Mouse (Mus musculus) gastrocnemius, postnatal 14 days (tissue): ENCODE measurements around the gene Plekho1. TPM values are rescaled to one million over a fixed set of nuclear protein-coding genes. Genes with fewer than 3 reads are reported as not detected.
"Not testable (repeated sequence)": the region's sequence is repeated elsewhere in the genome, so short reads cannot be mapped to it uniquely, and the experiment has no call there.

ENCODE experiments used
- DNase-seq: peaks from one replicate; pipeline ENCODE4 v3.0.0; 2021; ENCODE audit warnings: mixed read lengths
- intact Hi-C: fragments of 180-260 bp; cut with DNase I; formaldehyde crosslinking; loops from one replicate; pipeline ENCODE4 v1.15.1; 2025; ENCODE audit warnings: low total_unique reads
- total RNA-seq, 2 experiments: library from RNA; stranded (reverse); gene quantifications; 2 replicates each; pipeline ENCODE4 v1.2.3; 2021

The Plekho1 gene
- total RNA-seq, 2 experiments from 2014 or later, result 30.0 to 50.8 TPM

GRCm38 (mm10) chr3:95986984-95987383 is 8.8 kb downstream of the Plekho1 start:
- DNase-seq, result no peak
- intact Hi-C loops, result no loop called here

DNA sequence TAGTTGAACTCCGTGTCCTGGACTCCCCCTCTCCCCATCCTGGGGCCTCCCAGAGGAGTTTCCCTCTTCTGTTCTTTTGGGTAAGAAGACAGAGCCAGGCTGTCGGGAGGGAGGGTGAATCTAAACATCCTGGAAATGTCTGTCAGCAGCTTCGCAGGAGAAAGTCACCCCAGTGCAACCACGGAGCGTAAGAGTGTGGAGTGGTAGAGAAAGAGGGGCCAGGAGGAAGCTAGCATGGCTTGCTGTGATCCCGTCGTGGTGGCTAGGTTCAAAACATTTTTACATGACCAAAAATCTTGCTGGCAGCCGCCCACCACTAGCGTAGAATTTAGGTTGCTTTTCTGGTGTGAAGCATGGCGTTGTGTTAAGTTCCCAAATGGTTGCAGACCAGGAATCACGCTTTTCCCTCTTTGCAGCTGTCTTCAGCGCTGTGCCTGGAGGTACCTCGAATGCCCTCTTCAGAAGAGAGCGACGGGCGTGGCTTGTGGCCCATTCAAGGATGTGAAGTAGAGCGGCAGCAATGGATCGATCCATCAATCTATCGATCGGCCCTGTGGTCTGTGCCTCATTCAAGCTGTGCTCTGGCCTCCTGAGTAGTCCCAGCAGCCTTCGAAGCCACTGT is 9.7 kb downstream of the Plekho1 start:
- intact Hi-C loops, result no loop called here
- DNase-seq, result peak; percentile 81

DNA sequence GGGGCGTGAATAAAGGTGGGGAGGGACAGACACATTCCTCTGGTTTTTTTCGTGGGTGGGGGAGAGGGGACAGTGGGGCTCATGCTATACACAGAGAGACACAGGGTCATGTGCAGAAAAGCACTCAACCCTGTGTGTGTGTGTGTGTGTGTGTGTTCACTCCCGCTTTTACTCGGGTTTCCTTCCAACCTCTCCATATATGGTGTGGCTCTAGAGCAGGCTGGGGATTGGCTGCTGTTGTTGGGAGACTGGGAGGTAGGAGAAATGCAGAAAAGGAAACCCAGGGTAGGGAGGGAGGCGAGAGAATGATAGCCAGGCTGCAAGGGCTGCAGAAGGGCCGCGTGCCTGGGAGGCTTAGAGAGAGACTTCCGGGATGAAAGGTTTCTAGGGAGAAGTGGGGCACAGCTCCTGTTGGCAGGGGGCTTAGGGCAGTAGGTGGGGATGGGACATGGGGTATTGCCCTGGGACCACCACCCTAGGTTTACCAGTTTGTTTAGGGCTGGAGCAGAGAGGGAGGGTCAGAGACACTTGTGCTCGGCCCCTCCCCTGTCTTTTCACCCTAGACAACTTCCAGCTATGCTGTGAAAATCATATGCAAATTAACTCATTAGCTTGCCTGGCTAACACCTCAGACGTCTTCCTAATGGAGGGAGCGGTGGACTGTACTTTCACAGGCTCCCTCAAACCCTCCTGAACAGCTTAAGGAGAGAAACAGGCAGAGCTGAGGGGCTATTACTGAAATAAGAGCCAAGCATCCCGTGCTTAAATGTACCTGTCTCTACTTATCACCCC is 10.4 kb downstream of the Plekho1 start:
- intact Hi-C loops, result no loop called here
- peak; percentile 72 for DNase-seq

GRCm38 (mm10) chr3:95982129-95982528 is 13.7 kb downstream of the Plekho1 start:
- no peak for DNase-seq
- intact Hi-C loops, result no loop called here

- intact Hi-C loops, result no loop called here
- no peak for DNase-seq
Measured at GRCm38 (mm10) chr3:95980276-95980970, 15.4 kb downstream of the Plekho1 start.

DNA sequence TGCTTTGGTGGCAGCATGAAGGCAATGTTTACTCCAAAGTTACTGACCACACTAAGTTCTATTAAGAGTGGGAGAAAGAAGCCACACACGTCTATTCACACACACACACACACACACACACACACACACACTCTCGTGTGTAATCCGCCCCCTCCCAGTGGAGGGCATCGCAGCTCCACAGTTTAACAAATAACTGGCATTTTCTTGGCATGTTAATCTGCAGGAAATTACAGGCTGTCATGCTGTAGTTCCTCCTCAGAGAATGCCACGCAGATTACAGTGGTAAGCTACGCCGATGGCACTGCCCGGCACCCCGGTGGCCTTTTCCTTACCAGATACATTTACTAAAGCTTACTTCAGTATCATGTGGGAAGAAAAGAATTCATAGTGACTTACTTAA is 17.5 kb downstream of the Plekho1 start:
- DNase-seq, result no peak
- intact Hi-C loops, result no loop called here

GRCm38 (mm10) chr3:95977587-95977986 is 18.2 kb downstream of the Plekho1 start:
- DNase-seq, intact Hi-C loops: not testable (repeated sequence)

- intact Hi-C loops, result no loop called here
- DNase-seq, result no peak
Measured at GRCm38 (mm10) chr3:95977079-95977478, 18.7 kb downstream of the Plekho1 start.

GRCm38 (mm10) chr3:95972873-95973634 is 22.7 kb downstream of the Plekho1 start:
- no peak for DNase-seq
- intact Hi-C loops, result loop anchor here (5.0 kb wide), 1 partner anchor 34 kb away; no protein-coding TSS in a partner anchor

- DNase-seq, result no peak
- intact Hi-C loops, result loop anchor here (5.0 kb wide), 1 partner anchor 35 kb away; no protein-coding TSS in a partner anchor
Measured at GRCm38 (mm10) chr3:95972251-95972872, 23.4 kb downstream of the Plekho1 start.

DNA sequence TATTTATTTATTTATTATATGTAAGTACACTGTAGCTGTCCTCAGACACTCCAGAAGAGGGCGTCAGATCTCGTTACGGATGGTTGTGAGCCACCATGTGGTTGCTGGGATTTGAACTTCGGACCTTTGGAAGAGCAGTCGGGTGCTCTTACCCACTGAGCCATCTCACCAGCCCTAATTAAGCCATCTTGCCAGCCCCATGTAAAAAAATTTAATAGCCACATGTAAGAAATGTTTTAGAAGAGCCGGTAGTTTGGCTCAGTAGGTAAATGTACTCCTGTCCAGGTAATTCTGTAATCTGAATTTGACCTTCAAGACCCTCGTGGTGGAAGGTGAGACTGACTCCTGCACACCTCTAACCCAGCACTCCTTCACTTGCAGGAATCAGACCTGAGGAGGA is 25.1 kb downstream of the Plekho1 start:
- DNase-seq, result not testable (repeated sequence)
- intact Hi-C loops, result loop anchor here (5.0 kb wide), 1 partner anchor 37 kb away; no protein-coding TSS in a partner anchor

GRCm38 (mm10) chr3:95969277-95969676 is 26.5 kb downstream of the Plekho1 start:
- no peak for DNase-seq
- intact Hi-C loops, result loop anchor here (10.0 kb wide), 1 partner anchor 186 kb away; no protein-coding TSS in a partner anchor

GRCm38 (mm10) chr3:95965518-95966451 is 30.0 kb downstream of the Plekho1 start:
- no peak for DNase-seq
- intact Hi-C loops, result loop anchor here (2.0 to 10.0 kb wide), 2 partner anchors 87 to 189 kb away; no protein-coding TSS in a partner anchor

DNA sequence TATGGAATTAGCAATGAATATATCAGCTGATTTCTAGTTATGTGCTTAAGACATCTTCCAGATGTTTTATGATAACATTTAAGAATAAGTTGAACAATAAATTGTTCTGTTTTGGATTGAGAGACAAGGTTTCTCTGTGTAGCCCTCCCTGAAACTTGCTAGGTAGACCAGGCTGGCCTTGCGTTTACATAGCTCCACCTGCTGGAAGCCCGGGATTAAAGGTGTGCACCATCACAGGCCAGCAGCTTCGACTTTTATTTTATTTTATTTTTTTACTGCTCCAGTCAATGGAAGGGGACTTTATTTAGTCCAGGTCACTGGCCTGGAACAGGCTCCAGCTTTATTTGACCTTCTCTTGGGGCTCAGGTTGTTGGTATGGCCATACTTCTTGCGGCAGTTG is 32.1 kb downstream of the Plekho1 start:
- no peak for DNase-seq
- intact Hi-C loops, result loop anchor here (2.0 to 10.0 kb wide), 2 partner anchors 89 to 191 kb away; no protein-coding TSS in a partner anchor

GRCm38 (mm10) chr3:95963230-95963629 is 32.6 kb downstream of the Plekho1 start:
- intact Hi-C loops, result loop anchor here (10.0 kb wide), 1 partner anchor 192 kb away; no protein-coding TSS in a partner anchor
- DNase-seq, result no peak

DNA sequence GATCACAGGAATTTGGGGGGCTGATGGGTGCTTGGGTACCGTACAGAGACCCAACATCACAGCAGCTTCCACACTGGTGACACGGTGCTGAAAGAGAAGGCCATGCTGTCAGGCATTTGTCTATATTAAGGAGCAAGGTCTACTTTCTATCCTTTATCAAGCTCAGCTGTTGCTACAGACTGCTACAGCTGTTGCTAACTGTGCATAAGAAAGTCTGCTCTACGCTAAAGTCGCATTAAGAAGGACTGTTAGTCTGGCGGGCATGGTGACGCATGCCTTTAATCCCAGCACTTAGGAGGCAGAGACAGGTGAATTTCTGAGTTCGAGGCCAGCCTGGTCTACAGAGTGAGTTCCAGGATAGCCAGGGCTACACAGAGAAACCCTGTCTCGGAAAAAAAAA is 33.6 kb downstream of the Plekho1 start:
- intact Hi-C loops, result loop anchor here (10.0 kb wide), 1 partner anchor 193 kb away; no protein-coding TSS in a partner anchor
- not testable (repeated sequence) for DNase-seq

GRCm38 (mm10) chr3:95959807-95960206 is 36.0 kb downstream of the Plekho1 start:
- no peak for DNase-seq
- intact Hi-C loops, result loop anchor here (10.0 kb wide), 1 partner anchor 195 kb away; no protein-coding TSS in a partner anchor

- intact Hi-C loops, result no loop called here
- DNase-seq, result no peak
Measured at GRCm38 (mm10) chr3:95959082-95959481, 36.7 kb downstream of the Plekho1 start.
